Mouse (Mus musculus): ENCODE measurements around the gene Gm973. TPM values are rescaled to one million over a fixed set of nuclear protein-coding genes. Genes with fewer than 3 reads are reported as not detected.
A peak's percentile ranks its signal among the peaks of the same experiment; 100 is the strongest.
"Not testable (repeated sequence)": the region's sequence is repeated elsewhere in the genome, so short reads cannot be mapped to it uniquely, and the experiment has no call there.

The Gm973 gene
- polyA plus RNA-seq, 1 experiment, result not detected

DNA sequence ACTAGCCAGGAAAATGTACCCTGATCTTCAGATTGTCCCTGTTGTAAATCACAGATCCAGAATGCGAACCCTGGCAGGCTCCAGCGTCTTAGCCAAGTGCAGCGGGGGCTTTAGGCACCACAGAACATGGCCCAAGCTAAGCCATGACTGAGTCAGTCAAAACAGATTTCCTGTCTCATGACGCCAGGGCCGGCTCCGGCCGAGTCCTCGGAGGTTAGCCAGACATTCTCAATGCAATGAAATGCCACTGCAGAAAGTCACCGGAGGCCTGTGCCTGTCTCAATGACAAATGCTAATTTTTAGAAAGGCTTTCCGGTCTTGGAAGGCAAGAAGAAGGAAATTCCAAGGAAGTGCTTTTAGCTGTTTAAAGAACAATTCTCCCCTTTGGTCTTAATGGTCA lies 93.8 kb downstream of the Gm973 start:
- Histone ChIP-seq H3K27ac (ENCODE audit: insufficient read depth, low read depth, low read length) (no peak overlapping the region), H3K4me3 (ENCODE audit: insufficient read depth, low read length) (no peak overlapping the region), H3K4me1 (ENCODE audit: control insufficient read depth, insufficient read depth, low read length) (no peaks in the 10 kb centered on the region)
- TF ChIP-seq POLR2A (IDR thresholded peaks at IDR 0.05; ENCODE audit: borderline replicate concordance, low read depth, low read length) (no peak), CTCF (IDR thresholded peaks at IDR 0.05; ENCODE audit: low read depth, low read length) (no peak)

DNA sequence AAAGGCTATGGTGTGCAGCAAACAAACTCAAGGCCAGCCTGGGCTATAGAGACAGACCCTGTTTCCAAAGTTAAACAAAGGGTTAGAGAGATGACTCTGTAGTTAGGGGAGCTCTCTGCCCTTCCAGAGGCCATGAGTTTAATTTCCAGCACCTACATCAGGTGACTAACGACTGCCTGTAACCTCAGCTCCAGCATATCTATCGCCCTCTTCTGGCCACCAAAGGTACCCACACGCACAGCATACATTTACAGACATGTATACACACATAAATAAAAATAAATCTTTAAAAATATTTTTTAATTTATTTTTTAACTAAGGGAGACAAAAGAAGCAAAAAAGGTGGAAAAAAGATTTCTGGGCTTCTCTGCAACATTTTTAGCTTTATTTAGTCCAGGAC lies 94.9 kb downstream of the Gm973 start:
- TF ChIP-seq CTCF (IDR thresholded peaks at IDR 0.05; ENCODE audit: low read depth, low read length), result no peak
- no peak for TF ChIP-seq POLR2A (IDR thresholded peaks at IDR 0.05; ENCODE audit: borderline replicate concordance, low read depth, low read length)
- Histone ChIP-seq H3K27ac (ENCODE audit: insufficient read depth, low read depth, low read length) (no peak overlapping the region), H3K4me3 (ENCODE audit: insufficient read depth, low read length) (no peak overlapping the region), H3K4me1 (ENCODE audit: control insufficient read depth, insufficient read depth, low read length) (0 out of 2 replicates have a peak, but pooled peaks cover under 1% of the 10 kb centered on the region)

DNA sequence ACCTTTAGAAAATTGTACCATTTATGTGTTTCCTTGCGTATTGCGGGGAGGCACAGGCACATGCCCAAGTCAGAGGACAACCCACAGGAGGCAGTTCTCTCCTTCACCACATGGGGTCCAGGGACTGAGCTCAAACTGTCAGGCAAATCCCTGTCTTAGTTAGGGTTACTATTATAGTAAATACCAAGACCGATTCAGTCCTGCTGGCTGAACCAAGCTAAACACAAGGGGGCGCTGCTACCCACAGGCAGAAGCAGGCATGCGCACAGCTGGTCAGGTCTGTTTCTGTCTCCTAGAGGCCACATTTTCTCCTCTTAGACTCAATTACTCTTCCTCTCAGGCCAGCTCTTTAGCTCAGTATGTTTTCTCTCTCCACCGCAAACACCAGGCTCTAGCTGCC lies 97.7 kb downstream of the Gm973 start:
- TF ChIP-seq POLR2A (IDR thresholded peaks at IDR 0.05; ENCODE audit: borderline replicate concordance, low read depth, low read length) (no peak), CTCF (IDR thresholded peaks at IDR 0.05; ENCODE audit: low read depth, low read length) (peak; percentile 39; the same call in 1 of the 2 replicates)
- H3K4me3 ChIP-seq (ENCODE audit: insufficient read depth, low read length), result no peak overlapping the region
- H3K4me1 ChIP-seq (ENCODE audit: control insufficient read depth, insufficient read depth, low read length), result 0 out of 2 replicates have a peak, but pooled peaks cover 2% of the 10 kb centered on the region
- H3K27ac ChIP-seq (ENCODE audit: insufficient read depth, low read depth, low read length), result no peak overlapping the region

DNA sequence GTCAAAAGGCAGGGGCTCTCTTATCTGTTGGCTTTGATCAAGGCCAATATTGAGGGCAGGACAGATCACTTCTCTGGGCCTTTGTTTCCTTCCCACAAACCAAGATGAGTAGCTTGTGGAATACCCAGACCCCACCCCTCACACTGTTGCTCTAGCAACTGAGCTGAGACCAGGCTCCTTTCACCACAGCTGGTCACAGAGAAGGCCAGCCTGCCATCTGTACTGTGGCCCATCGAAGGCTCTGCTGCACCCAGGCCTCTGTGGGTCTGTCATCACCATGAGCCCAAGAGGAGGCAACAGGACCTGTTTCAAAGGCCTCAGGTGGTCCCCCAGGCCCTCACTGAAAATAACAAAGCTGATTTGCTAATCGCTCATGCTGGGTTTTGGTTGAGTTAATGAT lies 99.0 kb downstream of the Gm973 start:
- TF ChIP-seq CTCF (IDR thresholded peaks at IDR 0.05; ENCODE audit: low read depth, low read length), result no peak
- H3K4me3 ChIP-seq (ENCODE audit: insufficient read depth, low read length), result no peak overlapping the region
- no peak overlapping the region for H3K27ac ChIP-seq (ENCODE audit: insufficient read depth, low read depth, low read length)
- H3K4me1 ChIP-seq (ENCODE audit: control insufficient read depth, insufficient read depth, low read length), result 0 out of 2 replicates have a peak, but pooled peaks cover 2% of the 10 kb centered on the region

DNA sequence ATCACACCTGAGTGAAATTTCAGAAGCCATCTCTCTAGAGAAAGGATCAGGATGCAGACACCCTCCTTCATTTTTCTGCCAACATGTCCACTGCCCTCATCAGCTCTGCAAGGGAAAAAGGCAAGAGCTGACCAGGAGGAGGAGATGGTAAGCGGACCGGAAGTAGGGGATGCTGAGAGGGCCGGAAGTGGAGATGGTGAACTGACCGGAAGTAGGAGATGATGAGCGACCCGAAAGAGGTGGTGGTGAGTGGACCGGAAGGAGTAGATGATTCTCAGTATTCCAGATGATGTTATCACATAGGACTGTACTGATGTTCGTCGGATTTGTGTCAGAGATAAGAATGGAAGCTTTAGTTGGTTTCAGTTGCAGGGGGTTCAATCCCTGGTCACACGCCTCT lies 103.1 kb downstream of the Gm973 start:
- Histone ChIP-seq H3K27ac (ENCODE audit: insufficient read depth, low read depth, low read length) (no peak overlapping the region), H3K4me3 (ENCODE audit: insufficient read depth, low read length) (no peak overlapping the region), H3K4me1 (ENCODE audit: control insufficient read depth, insufficient read depth, low read length) (0 out of 2 replicates have a peak, but pooled peaks cover 2% of the 10 kb centered on the region)
- TF ChIP-seq POLR2A (IDR thresholded peaks at IDR 0.05; ENCODE audit: borderline replicate concordance, low read depth, low read length), result no peak

DNA sequence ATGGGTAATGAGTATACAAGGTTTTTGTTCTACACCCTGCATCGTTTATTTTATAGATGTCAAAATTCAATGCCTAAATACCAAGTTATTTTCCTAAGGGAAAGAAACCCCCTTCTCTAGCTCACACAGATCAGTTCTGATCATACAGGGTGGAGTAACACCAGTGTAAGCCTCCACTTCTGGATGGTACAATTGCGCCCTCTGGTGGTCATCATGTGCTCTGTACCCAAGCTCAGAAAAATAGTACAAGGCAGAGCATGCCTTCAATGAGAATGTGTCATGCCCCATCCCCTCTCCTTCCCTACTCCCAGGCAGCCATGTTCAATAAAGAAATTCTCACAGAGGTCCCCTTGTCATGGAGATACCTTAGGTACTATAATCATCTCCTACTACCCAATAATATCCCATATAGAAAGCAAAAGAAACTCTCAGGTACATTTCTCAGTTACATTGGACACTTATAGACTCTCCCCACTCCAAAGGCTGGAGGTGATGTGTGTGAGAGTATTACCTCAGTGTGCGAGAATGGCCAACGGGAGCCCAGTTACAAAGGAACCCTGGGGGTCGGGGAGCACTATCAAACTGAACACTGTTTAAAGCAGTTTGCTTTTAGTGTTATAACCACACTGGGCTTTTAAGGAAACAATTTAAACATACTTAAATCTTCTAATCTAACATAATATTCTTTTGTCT lies 107.4 kb downstream of the Gm973 start:
- Histone ChIP-seq H3K4me1 (ENCODE audit: control insufficient read depth, insufficient read depth, low read length) (no peaks in the 10 kb centered on the region), H3K27ac (ENCODE audit: insufficient read depth, low read depth, low read length) (no peak overlapping the region), H3K4me3 (ENCODE audit: insufficient read depth, low read length) (no peak overlapping the region)
- no peak for TF ChIP-seq POLR2A (IDR thresholded peaks at IDR 0.05; ENCODE audit: borderline replicate concordance, low read depth, low read length)
- no peak for TF ChIP-seq CTCF (IDR thresholded peaks at IDR 0.05; ENCODE audit: low read depth, low read length)

DNA sequence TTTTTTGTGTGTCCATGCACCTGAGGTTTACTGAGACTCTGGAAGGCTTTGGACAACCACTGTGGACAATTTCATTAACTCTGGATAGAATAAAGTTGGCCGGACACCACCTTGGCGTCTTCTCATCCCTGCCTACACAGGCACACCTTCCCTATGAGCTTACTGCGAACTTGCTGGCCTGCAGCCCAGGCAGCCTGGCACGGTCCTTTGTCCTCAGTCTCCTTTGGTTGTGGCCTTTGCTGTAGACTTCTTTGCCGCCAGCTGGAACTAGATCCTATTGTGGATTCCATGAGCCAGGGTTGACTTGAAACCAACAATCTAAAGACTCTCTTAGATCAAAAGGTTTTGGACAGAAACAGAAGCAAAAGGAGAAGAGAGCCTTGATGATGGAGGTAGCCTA lies 109.3 kb downstream of the Gm973 start:
- H3K27ac ChIP-seq (ENCODE audit: insufficient read depth, low read depth, low read length), result no peak overlapping the region
- H3K4me3 ChIP-seq (ENCODE audit: insufficient read depth, low read length), result no peak overlapping the region
- no peaks in the 10 kb centered on the region for H3K4me1 ChIP-seq (ENCODE audit: control insufficient read depth, insufficient read depth, low read length)
- TF ChIP-seq CTCF (IDR thresholded peaks at IDR 0.05; ENCODE audit: low read depth, low read length) (no peak), POLR2A (IDR thresholded peaks at IDR 0.05; ENCODE audit: borderline replicate concordance, low read depth, low read length) (no peak)

DNA sequence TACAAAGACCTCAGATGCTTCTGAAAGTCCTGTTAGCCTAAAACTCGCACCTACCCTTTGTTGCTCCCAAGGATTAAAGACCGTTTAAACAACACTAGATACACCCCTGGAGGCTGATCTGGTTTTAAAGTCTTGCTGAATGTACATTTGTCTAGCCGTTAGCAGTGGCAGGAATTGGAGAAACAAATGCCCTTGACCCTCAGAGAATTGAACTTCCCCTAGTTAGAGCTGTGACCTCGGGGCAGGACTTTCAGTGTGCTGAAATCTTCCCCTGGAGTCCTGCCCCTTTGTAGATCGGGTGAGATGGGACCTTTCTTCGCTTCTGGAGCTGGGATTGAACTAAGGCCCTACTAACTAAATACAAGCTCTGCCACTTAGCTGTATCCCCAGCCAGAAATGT lies 113.1 kb downstream of the Gm973 start:
- Histone ChIP-seq H3K4me1 (ENCODE audit: control insufficient read depth, insufficient read depth, low read length) (peaks cover 9% of the 10 kb centered on the region), H3K27ac (ENCODE audit: insufficient read depth, low read depth, low read length) (no peak overlapping the region), H3K4me3 (ENCODE audit: insufficient read depth, low read length) (no peak overlapping the region)
- no peak for TF ChIP-seq CTCF (IDR thresholded peaks at IDR 0.05; ENCODE audit: low read depth, low read length)
- no peak for TF ChIP-seq POLR2A (IDR thresholded peaks at IDR 0.05; ENCODE audit: borderline replicate concordance, low read depth, low read length)

DNA sequence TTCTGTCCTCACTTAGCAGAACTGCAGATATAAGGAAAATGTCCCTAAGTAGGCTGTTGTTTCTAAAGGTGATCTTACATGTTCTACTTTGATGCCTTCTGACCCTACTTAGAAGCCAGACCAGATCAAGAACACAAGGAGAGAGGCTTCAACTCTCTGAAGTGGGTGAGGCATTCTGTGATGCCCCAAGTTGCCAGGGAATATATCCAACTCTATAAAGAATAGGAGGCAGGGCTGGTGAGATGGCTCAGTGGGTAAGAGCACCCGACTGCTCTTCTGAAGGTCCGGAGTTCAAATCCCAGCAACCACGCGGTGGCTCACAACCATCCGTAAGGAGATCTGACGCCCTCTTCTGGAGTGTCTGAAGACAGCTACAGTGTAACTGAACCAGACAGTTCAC lies 114.3 kb downstream of the Gm973 start:
- peaks cover 15% of the 10 kb centered on the region for H3K4me1 ChIP-seq (ENCODE audit: control insufficient read depth, insufficient read depth, low read length)
- not testable (repeated sequence) for H3K27ac ChIP-seq (ENCODE audit: insufficient read depth, low read depth, low read length); H3K4me3 ChIP-seq (ENCODE audit: insufficient read depth, low read length)

DNA sequence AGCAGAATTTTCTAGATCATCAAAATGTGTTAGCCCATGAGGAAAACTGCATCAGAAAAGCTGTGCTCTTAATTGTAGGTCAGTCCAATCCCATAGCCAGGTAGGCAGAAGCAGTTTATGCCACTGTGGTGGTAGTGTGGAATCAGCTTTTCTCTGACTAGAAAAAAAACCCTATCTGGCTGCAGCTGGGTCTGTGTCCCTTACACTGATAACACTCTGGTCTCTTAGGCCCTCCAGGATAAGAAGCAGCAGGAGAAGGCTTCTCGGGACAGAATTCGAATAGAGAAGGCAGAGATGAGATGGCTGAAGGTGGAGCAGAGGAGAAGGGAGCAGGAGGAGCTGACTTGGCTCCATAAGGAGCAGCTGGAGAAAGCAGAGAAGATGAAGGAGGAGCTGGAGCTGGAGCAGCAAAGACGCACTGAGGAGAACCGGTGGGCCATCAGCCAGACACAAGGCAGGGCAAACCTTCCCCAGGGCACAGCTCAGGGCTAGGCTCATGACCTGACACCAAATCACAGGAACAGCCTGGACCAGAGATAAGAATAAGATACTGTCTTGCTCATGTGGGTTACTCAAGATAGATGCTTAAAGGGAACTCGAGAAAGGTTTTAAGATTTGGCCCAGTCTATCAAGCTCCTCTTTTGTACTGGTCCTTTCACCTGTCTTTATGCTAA lies 116.1 kb downstream of the Gm973 start:
- no peak overlapping the region for H3K4me3 ChIP-seq (ENCODE audit: insufficient read depth, low read length)
- TF ChIP-seq POLR2A (IDR thresholded peaks at IDR 0.05; ENCODE audit: borderline replicate concordance, low read depth, low read length) (no peak), CTCF (IDR thresholded peaks at IDR 0.05; ENCODE audit: low read depth, low read length) (no peak)
- H3K4me1 ChIP-seq (ENCODE audit: control insufficient read depth, insufficient read depth, low read length), result peaks cover 17% of the 10 kb centered on the region
- H3K27ac ChIP-seq (ENCODE audit: insufficient read depth, low read depth, low read length), result no peak overlapping the region

All from bone marrow macrophage, adult 2 months (primary cell).